22 mouse cellular contexts compared by ENCODE assay signal in the genomic region with DNA sequence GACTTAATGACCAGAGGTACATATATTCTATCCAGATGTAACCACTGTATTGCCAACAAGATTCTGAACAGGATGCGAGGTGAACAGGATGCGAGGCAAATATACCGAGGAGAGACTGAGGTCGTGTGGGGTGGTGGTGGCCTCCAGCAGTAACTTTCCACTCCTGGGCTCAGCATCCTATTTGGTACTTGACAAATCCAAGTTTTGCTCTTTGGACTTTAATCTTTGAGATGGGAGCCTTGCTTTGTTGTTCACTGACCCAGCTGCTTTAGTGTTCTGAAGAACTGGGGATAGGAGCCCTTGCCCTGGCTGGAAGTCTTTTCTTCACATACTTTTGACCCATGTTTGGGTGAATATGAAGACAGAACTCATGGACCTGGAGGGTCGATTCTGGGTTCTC.
"Had no signal": no experiment of that assay in that cellular context is flagged by ENCODE, and none has a peak within 500 bp of the region (broad histone marks: within the 10 kb centered on the region; RNA-seq: fewer than 3 reads in every experiment).

No protein-coding gene starts in this region.

- H3K9me3 ChIP-seq: limb, embryonic 12.5 days; limb, embryonic 15.5 days; midbrain, embryonic 12.5 days; midbrain, embryonic 15.5 days; neural tube, embryonic 13.5 days; stomach, embryonic 15.5 days had no signal

- H3K27me3 ChIP-seq: limb, embryonic 12.5 days; limb, embryonic 15.5 days; midbrain, embryonic 12.5 days; midbrain, embryonic 15.5 days; neural tube, embryonic 13.5 days; stomach, embryonic 15.5 days had no signal

- DNase-seq: layer of hippocampus, postnatal 36 days; left cerebral cortex, postnatal 4 days; liver, postnatal 0 days; lung, embryonic 14.5 days; lung, postnatal 36 days; retina, postnatal 1 day; right cerebral cortex, postnatal 25 days; spleen, adult 18-20 months; thymus, postnatal 25 days had no signal

- H3K4me1 ChIP-seq: limb, embryonic 12.5 days; limb, embryonic 15.5 days; midbrain, embryonic 12.5 days; midbrain, embryonic 15.5 days; neural tube, embryonic 13.5 days; stomach, embryonic 15.5 days had no signal

- H3K27ac ChIP-seq: hindbrain, postnatal 0 days; left cerebral cortex, adult 2 months; limb, embryonic 12.5 days; limb, embryonic 15.5 days; liver, embryonic 14.5 days; midbrain, embryonic 12.5 days; midbrain, embryonic 15.5 days; neural tube, embryonic 13.5 days; stomach, embryonic 15.5 days had no signal

- H3K4me3 ChIP-seq: left cerebral cortex, adult 2 months; limb, embryonic 12.5 days; limb, embryonic 15.5 days; midbrain, embryonic 12.5 days; midbrain, embryonic 15.5 days; neural tube, embryonic 13.5 days; stomach, embryonic 15.5 days had no signal

- H3K9ac ChIP-seq: limb, embryonic 12.5 days; limb, embryonic 15.5 days; liver, embryonic 14.5 days; liver, postnatal 0 days; lung, embryonic 14.5 days; midbrain, embryonic 12.5 days; midbrain, embryonic 15.5 days; neural tube, embryonic 13.5 days; stomach, embryonic 15.5 days had no signal

- H3K36me3 ChIP-seq: midbrain, embryonic 15.5 days; neural tube, embryonic 13.5 days had no signal

- ATAC-seq: hindbrain, postnatal 0 days; inflammation-experienced regulatory T-cells, adult 6 months; intestine, embryonic 16.5 days; liver, postnatal 0 days; lung, postnatal 0 days; midbrain, embryonic 15.5 days had no signal

- H3K4me2 ChIP-seq: limb, embryonic 12.5 days; limb, embryonic 15.5 days; liver, embryonic 11.5 days; lung, embryonic 14.5 days; midbrain, embryonic 12.5 days; midbrain, embryonic 15.5 days; neural tube, embryonic 13.5 days; stomach, embryonic 15.5 days had no signal
